Mouse (Mus musculus): ENCODE measurements around the gene Sdk2.

The Sdk2 gene

DNA sequence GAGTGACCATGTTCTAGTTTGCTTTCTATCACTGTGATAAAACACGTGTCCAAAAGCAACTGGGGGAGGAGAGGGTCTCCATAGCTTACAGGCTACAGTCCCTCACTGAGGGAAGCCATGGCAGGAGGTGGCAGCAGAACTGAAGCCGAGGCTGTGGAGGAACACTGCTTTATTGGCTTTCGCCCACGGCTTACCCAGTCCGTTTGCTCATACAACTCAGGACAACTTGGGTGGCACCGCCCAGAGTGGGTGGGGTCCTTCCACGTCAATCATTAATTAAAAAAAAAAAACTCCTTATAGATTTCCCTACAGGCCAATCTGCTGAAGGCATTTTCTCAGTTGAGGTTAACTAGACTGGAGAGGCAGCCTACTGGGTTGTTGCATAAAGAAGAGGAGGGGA, 133.9 kb downstream of the Sdk2 start:
- intact Hi-C loops (cut with DNase I) = no loop called here

DNA sequence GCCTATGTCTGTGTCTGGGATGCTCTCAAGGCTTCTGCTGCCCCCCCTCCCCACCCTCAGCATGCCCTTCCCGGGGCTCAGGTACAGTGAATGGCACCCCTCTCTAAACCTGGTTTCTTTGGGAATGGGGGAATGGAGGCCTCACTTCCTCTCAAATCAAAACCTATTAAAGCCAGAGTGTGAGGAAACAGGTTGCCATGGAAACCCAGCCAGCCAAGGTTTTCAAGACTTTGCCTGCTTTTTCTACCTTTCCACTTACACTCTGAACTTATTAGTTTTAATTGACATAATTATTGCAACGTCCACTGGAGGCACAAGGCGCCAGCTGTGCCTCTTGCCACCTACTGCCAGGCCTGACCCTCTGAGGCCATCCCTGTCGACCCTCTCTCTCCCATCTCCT, 135.1 kb downstream of the Sdk2 start:
- intact Hi-C loops (cut with DNase I) = no loop called here

DNA sequence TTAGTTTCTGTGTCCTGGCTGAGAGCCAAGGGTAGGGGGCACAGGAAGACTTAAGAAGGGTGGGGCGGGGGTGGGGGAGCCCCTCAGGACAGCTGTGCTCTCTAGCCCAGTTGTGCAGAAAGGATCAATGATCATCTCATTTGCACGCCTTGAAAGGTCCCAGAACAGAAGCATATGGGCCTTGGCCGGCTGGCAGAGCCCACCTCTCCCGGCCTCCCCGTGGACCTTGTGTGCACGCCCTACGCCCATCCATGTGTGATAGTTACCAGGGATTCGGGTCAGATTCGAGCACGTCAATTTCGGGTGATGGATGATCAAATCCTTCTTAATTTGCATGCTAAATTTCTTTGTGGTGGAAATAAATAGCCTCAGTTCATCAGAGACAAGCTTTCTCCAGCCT, 136.7 kb downstream of the Sdk2 start:
- intact Hi-C loops (cut with DNase I) = no loop called here

DNA sequence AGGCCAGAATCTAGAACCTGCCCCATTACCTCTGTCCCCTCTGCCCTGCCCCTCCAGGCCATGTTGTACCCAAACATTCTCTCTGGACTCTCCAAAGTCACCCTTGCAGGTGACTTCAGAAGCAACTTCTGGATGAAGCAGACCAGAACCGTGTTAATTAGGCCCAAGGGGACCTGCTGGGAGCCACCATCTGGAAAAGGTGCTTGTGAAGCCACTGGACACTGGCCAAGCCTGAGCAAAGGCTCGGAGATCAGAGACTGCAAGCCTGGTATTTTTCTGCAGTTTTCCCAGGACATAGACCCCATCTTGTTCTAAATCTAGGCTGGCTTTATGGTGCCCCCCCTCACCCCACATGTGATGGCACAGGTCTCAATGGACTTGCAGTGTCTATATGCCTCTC, 138.0 kb downstream of the Sdk2 start:
- intact Hi-C loops (cut with DNase I) = no loop called here

DNA sequence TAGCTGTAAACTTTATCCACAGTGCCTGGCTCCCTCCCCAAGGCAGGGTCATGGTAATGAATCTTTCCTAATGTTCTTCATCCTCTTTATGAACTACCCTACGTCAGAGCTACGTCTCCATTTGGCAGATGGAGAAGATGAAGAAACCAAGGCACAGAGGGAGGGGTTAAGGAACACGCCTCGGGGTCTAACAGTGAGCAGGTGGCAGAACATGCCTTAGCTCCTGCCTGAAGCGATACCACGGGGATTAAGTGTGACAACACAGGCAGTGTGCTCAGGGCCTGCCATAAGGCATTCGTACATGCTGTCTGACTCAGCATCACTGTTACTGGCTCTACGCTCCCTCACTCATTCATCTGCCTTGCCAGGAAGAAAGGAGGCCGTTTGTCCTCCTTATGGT, 138.6 kb downstream of the Sdk2 start:
- intact Hi-C loops (cut with DNase I) = no loop called here

DNA sequence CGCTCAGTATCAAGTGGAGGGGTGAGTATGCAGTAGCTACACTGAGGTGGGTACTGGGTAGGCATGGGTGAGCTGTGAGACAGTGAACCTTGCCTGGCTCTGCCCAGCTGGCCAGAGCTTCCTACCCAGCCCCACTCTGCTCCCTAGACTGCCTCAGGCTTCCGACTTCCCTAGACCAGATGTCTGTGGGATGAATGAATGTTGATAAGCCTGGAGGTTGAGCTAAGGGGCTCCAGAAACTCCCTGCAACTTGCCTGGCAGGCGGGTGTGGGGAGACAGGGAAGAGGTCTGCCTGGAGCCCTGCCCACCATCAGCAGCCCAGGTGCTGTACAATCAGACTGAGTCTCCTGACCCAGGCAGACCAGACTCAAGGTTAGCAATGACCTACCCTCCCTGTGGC, 139.0 kb downstream of the Sdk2 start:
- intact Hi-C loops (cut with DNase I) = no loop called here

DNA sequence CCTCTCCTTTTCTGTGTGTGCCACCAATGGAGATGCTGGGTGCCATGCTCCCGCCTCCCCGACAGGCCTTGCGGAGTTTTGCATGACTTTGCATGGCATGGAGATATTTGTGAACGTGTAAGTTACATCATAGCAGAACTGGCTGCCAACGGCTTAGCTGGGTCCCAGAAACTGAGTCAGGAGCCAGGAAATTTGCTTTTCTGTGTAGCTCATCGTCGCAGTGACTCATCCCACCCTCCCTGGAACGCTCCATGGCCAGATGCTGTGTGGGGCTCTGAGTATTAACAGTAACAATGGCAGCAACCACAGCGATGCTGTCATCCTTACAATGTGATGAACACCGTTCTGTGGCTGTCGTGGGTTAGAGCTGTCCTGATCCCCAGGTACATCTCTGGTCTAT, 139.6 kb downstream of the Sdk2 start:
- intact Hi-C loops (cut with DNase I) = no loop called here

DNA sequence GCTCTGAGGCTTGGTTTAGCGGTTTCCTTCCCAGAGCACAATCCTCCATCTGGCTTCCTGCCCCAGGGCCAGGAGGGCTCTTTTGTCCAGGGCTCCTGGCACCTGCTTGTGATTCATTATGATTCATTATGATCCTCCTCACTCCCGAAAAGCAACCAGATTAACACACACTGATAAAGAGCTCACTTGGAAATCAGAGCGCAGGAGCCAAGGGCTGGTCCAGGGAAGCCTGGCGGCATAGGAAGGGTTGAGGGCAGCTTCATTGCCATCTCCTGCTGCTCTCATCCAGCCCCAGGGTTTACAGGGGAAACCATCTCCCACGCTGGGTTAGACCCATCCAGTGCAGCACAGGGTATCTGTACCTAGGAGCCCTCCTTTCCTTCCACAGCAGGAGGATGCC, 143.7 kb downstream of the Sdk2 start:
- intact Hi-C loops (cut with DNase I) = no loop called here

DNA sequence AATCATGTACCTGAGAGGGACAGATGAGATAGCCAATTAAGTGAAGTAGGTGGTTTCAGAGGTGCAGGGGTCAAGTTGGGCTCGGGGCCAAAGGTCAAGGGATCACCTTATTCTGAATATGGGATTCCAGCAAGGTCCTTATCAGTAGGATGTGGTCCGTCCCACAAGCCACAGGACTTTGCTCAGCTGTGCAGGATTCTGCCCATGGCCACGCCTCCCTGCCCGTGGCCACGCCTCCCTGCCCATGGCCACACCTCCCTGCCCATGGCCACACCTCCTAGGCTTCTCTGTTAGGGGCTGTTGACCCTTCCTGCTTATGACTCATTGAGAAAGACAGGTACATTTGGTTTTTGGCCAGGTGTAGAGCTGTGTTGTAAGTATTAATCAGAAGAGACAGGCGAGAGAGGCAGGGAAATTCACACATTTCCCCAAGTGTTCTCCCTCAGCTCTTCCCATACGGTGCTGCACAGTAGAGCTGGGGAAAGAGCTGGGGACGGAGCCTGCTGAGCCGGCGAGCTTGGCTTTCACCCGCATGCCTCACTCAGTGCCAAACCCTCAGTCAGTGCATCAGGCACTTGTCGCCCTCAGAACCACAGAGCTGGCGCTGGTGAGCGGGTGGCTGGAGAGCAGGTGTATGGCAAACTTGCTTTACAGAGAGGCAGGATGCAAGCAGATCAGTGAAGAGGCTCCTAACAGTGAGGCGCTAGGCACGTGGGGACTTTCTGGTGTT, 163.6 kb downstream of the Sdk2 start:
- intact Hi-C loops (cut with DNase I) = no loop called here

DNA sequence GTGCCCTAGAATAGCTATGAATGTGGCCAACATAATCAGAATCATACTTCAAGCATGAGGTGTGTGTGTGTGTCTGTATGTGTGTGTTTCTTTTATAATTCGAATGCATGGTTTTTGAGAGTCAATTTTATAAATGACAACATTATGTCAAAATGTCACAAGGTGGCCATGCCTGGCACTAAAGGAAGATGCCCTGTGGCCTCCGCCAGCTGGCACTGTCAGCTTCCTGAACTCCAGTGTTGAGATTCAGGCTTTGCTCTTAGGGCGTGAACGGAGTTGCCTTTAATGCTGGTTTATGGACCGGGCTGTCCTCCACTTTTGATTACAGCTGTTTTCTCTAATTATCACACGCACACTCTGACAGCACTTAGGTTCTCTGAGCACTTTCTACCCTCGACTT, 164.9 kb downstream of the Sdk2 start:
- intact Hi-C loops (cut with DNase I) = no loop called here

DNA sequence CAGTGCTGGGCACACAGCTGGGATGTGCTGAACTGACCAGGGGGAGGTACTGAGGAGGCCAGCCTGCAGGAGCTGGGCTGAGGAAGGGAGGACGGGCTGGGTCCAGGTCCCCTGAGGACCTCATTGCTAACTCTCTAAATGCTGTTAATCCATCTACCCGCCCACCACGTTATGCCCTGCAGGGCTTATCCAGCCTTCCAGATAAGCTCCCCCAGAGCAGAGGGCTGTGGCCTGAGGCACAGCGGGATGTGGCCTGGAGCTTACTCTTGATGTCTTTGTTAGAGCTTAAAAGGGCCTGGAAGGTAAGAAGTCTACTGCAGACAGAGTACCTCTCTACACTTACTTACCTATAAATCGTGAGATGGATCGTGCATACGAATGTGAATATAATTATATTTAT, 168.2 kb downstream of the Sdk2 start:
- intact Hi-C loops (cut with DNase I) = no loop called here

DNA sequence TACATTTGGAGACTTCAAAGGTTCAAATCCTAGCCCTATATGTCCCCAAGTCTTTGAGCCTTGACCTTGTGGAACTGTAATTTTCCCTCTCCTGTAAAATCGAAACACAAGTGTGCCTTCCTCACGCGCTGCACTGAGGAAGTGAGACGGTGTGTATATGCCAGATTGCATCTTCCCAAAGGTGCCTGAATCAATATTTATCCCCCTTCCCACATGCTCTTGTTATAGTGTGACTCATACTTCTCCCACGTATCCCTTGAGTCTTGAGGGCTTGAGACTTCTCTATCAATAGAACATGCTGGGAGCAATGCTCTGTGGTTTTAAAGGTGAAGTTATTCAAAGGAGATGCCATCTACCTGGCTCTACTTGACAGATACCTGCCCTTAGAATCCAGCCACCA, 170.8 kb downstream of the Sdk2 start:
- intact Hi-C loops (cut with DNase I) = no loop called here

DNA sequence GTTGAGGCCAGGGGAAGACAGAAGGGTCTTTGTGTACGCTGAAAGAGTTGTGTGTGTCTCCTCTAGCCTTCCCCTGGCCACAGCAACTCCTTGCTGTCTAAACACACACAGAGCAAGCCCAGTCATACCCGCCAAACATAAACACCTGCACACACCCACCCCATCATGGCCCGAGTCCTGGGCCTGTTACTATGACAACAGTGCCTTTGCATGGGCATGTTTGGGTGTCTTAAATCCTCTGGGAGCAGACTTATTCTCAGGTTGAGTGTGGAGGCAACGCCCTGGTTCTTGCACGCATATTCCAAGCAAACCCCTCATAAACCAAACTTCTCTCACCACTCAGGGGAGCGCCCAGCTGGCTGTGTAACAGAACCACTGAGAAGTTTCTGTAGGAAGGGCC, 173.9 kb downstream of the Sdk2 start:
- intact Hi-C loops (cut with DNase I) = no loop called here

DNA sequence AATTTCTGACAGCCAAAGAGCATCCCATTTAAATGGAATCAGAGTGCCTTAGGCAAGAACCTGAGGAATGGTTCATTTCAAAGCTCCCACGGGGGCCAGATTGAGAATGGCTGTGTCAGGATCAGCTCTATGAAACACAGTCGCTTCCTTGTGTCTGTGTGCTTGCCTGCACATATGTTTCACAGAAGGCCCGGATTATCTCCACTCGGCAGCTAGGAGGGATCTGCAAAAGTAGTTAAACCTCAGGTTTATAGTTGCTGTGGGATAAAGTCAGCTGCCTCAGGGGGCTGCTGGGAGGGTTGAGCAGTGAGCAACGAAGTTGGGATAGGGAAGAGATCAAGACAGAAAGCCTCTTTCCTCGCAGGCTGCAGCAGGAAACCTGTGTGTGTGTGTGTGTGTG, 174.8 kb downstream of the Sdk2 start:
- intact Hi-C loops (cut with DNase I) = no loop called here

DNA sequence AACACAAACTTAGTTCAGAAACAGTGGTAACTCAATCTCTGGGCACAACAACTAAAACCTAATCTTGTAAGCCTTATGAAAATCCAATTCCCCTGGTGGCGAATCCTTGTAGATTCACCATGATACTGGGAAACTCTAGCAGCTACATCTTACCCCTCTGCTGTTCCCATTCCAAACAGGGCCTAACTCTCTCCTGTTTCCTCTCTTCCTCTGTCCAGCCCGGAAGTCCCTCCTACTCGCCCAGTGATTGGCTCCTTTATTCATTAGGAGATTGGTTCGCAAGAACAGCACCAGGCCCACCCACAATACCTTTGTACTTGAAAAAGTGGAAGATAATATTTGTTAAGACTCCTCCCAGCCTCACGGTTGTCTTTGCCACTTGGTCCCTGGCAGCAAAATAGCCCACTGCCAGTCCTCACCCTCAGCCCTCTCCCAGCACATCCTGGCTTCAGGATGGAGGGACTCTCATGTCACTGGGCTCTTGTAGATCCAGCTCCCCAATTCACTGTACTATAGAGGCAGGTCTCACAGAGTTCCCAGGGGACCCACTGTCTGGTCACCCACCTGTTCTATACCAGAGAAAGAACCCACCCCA, 178.6 kb downstream of the Sdk2 start:
- intact Hi-C loops (cut with DNase I) = loop anchor here (10.0 kb wide), 1 partner anchor 387 kb away; no protein-coding TSS in a partner anchor

DNA sequence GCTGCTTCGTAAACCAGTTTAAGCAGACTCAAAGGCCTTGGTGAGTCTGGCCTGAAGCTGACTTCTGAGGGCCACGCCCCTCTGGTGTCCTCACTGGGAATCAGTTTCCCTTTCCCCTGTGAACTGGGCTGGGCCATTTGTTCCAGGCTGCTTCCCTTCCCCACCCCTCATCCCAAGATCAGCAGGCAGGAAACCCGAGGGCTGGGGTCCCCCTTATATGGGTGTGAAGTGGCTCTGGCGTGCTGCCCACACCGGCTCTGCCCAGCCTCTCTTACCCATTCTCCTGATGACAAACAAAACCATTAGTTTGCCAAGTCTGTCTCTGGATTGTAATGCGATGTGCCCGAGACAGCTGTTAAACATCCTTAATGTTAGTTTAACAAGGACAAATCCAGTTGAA, 180.5 kb downstream of the Sdk2 start:
- intact Hi-C loops (cut with DNase I) = loop anchor here (10.0 kb wide), 1 partner anchor 389 kb away; no protein-coding TSS in a partner anchor

DNA sequence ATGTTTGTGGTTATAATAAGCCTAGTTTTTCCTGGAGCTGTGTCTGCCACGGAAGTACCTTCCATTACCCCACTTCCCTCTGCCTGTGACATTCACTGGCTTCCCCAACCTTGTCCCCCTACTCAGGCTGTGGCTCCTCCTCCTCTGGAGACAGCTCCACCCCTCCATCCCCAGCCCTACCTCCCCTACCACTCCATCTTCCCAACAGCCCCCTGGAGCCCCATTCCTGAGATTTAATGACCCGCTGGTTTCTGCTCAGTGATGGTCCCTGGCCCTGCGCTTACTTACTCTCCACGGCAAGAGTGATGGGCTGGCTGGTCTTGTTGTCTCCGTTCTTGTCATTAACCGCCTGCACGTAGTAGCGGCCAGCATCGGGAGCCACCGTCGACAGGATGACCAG, 181.9 kb downstream of the Sdk2 start:
- intact Hi-C loops (cut with DNase I) = loop anchor here (10.0 kb wide), 1 partner anchor 390 kb away; no protein-coding TSS in a partner anchor

DNA sequence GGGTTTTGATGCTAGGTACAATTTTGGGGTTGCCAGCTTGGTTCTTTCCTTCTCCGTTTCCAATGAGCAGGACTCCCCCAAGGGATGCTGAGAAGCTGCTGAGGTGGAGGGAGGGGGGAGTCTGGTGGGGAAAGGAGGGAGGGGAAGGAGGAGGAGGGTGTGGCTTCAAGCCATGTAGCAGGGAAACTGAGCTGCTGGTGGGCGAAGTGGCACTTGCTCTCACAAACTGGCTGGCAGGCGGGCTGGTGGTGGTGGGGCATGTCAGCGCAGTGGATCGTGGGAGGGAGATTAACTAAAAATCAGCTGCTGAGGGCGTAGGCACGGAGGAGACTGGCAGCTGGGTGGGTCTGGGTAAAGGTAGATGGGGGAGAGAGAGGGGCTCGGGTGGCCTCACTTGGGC, 183.8 kb downstream of the Sdk2 start:
- intact Hi-C loops (cut with DNase I) = loop anchor here (10.0 kb wide), 1 partner anchor 392 kb away; no protein-coding TSS in a partner anchor

DNA sequence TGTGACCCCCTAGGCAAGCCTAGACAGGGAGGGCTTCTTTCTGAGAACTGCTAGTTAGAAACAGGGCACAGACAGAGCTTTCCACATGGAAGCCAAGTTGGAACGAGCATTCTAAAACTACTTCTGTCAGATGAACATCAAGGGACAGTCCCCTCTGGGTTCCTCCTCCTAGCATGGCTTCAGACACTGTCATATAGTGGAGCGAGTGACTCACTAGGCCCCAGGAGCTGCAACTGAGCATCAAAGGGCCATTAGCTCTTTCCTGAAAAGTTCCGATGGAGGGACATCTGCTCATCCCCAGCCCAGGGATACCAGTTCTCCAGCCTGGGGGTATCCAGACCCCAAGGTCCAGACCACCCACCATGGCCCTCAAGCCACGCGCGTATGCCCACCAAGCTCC, 185.0 kb downstream of the Sdk2 start:
- intact Hi-C loops (cut with DNase I) = loop anchor here (10.0 kb wide), 1 partner anchor 393 kb away; no protein-coding TSS in a partner anchor

DNA sequence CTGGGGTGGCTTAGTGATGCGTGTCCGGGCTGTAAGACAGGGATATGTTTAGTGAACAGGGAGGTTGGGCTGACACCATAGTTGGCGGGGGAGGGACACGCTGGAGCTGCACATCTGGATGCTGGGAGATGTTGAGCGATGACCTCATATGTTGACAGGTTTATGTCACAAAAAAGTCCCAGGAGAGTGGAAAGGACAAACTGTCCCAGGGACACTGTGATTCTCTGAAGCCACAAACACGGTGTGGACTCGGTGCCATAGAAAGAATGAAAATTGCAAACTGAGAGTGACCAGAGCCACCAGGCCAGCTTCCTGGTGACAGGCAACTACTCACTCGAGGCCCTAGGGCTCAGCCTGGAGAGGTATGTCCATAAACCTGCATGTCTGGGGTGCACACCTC, 199.8 kb downstream of the Sdk2 start:
- intact Hi-C loops (cut with DNase I) = loop anchor here (5.0 to 10.0 kb wide), 3 partner anchors 198 to 770 kb away; partner anchors contain the start of gene Sdk2

DNA sequence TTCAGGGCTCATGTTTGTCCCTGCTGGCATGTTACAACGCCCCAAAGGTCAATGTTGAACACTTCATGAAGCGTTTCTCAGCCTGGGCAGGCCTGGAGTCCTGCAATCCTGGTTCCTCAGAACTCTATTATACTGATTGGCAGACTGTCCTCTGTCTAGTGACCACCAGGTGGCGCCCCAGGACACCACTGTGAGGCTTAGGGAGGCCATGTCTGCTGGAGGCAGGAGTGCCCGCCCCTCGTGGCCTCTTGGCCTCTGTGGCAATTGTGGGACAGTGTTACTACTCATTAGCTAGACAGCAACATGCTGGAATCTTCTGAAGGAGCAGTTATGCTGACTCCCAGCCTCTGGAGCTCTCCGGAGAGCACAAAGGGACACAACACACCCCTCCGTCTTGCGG, 201.2 kb downstream of the Sdk2 start:
- intact Hi-C loops (cut with DNase I) = loop anchor here (5.0 to 10.0 kb wide), 3 partner anchors 199 to 772 kb away; partner anchors contain the start of gene Sdk2

DNA sequence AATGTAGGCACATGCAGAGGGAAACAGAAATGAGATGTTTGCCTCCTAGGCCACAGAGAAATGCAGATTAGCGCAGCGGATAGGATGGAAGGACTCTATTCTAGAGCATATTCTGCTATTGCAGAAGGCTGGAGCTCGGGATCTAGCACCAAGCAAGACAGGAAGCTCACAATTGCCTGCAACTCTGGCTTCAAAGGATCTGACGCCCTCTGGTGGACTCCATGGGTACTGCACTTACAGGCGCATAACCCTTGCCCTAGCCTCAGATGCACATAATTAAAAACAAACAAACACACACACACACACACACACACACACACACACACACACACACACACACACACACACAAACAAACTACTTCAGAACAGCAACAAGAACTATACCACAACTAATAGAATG, 203.4 kb downstream of the Sdk2 start:
- intact Hi-C loops (cut with DNase I) = loop anchor here (10.0 kb wide), 1 partner anchor 201 kb away; the partner anchor contains the start of gene Sdk2

DNA sequence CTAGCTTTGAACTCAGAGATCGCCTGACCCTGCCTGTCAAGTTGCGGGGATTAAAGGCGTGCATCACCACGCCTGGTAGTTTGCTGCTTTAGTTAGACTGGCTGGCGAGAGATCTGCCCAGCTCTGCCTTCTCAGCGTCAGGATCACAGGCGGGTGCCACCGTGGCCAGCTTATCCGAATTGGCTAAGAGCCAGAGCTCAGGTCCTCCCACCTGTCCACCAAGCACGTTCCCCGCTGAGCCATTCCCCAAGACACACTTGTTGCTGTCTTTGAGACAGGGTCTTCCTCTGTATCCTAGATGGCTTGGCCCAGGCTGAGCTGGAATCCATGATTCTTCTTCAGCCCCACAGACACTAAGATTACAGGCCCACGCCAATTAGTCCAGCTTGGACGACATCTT, 211.2 kb downstream of the Sdk2 start:
- intact Hi-C loops (cut with DNase I) = no loop called here

Data from adrenal gland (tissue).